Mouse (Mus musculus): ENCODE data around the gene Zfp266.

The Zfp266 gene

DNA sequence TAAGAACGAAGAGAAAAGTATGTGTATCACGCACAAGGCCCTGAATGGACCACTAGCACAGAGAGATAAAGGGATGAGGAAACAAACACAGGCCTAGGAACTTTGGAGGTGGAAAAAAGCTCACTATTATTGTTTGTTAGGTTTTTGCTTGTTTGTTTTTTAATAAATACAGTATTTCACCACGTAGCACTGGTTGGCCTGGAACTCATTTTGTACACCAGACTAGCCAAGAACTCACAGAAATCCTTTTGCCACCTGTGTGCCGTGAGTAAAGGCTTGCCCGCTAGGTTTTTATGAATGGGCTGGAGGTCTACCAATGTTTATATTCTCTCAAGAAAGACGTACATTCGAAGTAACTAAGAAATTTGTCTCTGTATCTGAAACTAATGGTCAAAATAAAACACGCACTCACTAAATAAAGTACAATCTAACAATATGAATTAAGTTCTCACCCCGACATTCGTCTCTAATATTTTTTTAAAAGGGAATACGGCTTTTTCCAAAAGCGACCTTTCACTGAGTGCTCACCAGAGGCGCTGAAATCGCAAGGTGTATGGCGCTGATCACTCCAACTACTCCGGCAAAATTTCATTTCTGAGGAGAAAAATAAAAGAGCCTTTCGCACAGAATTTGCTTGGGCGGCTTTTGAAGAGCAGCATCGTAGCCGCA lies 29.2 kb downstream of the Zfp266 start:
- DNase-seq: peak; percentile 5

DNA sequence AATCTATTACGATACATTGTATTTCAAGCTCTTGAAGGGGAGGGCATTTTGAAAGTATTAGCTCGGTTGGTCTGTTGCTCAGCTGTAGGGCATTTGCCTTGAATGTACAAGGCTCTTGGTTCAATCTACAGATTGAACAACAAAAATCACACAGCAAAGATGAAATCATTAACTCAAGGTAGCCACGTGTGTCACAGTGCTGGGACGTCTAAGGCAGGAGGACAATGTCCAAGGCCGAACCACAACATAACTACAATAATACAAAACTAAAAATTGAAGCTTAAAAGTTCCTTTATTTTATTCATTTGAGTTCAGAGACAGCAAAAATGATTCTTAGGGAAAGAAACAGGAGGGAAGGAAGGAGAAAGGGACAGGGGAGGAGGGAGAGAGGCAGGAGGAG lies 31.7 kb downstream of the Zfp266 start:
- DNase-seq: no peak

- no peak for DNase-seq
Measured at GRCm38 (mm10) chr9:20479396-20479795, 41.8 kb downstream of the Zfp266 start.

- no peak for DNase-seq
Measured at GRCm38 (mm10) chr9:20476632-20477031, 44.6 kb downstream of the Zfp266 start.

GRCm38 (mm10) chr9:20466761-20467442 lies 54.3 kb downstream of the Zfp266 start:
- DNase-seq: peak; percentile 55

DNA sequence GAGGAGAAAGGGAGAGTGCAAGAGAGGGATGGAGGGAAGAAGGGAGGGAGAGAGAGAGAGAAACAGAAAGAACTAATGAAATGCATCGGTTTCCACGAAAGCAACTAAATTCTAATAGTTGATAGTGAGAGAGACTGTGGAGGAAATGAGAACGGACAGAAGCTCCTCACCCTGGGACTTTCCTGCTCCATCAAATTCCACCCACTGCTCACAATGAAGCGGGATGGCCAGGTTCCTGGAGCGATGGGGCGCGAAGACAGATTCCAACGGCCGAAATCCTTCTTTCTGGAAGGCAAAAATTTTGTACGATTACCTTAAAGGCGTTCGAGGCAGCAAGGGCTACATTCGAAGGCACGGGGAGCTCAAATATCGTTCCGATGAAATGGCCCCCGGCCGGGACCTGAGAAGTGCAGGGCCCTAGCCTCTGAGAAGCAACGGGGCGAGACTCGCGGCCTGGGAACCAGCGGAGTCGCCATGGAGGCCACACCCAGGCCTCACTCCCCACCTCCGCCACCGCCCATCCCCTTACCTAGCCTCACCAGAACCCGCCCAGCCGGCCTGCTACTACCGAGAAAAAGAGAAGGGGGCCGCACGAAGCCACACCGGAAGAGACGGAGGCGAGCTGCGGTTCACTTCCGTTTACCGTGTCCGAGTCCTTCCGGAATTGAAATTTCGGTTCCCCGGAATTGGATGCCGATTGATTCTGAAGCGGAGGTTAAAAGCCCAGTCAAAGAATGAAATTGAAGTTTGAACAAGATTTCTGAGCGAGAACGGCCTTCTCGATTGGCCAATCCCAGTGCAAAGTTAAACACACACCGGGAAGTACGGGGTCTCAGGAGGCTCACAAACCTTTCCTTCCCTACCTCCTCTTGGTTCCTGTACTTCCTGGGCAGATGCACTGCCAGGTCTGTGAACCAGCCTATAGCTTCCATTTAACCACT lies 61.6 kb downstream of the Zfp266 start, which contains the start of gene Zfp26:
Gene Zfp26, minus strand, starts transcription at position 786 of the 941 bp plus-strand sequence.
- DNase-seq: peak; percentile 87

GRCm38 (mm10) chr9:20453647-20454046 lies 67.6 kb downstream of the Zfp266 start:
- DNase-seq: no peak

GRCm38 (mm10) chr9:20451493-20451892 lies 69.7 kb downstream of the Zfp266 start:
- no peak for DNase-seq

Data from liver (tissue).